Mouse (Mus musculus) layer of hippocampus, adult 11-12 months (tissue): Measurements from ENCODE around the gene Nt5c3b.

Source experiments
- DNase-seq: peaks from one replicate; pipeline ENCODE4 v3.0.0; 2022; ENCODE audit warnings: low spot score

Nt5c3b gene

DNA sequence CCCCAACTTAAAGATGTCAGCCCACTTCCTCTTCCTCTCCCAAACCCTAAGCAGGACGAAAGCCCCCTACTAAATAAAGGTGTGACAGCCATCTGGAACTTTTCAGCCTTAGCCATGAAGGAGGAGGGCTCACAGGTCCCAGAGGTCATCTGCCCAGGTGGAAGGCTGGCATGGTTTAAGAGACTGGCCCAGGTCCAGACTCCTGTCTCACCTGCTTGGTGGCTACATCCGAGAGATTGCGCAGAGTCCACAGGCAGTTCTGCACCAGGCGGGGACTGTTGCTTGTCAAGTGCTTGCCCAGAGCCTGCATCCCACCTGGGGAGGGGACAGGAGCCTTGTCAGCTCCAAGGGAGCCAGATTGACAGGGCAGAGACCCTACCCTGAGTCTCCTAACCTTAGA, 62.3 kb downstream of the Nt5c3b start:
- DNase-seq: no peak

DNA sequence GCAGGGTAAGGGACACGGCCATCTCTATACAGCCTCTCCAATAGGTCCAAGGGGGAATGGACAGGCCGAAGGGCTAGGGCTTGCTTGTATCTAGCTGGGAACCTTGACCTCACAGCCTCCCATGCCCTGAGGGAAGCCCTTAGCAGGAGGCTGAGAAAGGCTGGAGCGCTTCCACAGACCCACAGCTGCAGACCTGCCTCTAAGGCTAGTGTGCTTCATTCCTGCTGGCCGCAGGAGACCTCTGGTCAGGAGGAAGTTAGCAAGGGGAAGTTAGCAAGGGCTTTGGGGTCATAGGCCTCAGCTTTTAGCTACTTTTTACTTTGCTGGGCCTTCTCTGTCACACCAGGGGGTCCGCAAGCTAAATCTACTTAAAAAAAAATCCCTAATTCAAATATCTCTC, 63.2 kb downstream of the Nt5c3b start:
- DNase-seq: no peak

DNA sequence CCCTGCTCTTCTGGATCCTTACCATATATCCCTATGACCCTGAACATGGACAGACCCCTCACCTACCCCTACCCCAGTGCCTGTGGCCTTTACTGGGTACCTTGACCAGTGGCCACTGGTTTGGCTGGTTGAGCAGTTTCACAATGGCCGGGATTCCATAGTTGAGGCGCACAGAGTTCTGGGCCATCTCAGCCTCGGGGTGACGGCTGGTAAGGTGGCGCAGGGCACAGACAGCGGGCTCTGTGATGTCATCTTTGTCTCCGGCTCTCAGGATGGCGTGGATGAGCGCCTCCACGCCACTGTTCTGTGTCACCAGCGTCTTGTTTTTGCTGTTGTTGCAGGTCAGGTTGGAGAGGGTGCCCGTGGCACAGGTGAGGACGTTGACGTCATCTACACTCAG, 63.6 kb downstream of the Nt5c3b start:
- DNase-seq: no peak

DNA sequence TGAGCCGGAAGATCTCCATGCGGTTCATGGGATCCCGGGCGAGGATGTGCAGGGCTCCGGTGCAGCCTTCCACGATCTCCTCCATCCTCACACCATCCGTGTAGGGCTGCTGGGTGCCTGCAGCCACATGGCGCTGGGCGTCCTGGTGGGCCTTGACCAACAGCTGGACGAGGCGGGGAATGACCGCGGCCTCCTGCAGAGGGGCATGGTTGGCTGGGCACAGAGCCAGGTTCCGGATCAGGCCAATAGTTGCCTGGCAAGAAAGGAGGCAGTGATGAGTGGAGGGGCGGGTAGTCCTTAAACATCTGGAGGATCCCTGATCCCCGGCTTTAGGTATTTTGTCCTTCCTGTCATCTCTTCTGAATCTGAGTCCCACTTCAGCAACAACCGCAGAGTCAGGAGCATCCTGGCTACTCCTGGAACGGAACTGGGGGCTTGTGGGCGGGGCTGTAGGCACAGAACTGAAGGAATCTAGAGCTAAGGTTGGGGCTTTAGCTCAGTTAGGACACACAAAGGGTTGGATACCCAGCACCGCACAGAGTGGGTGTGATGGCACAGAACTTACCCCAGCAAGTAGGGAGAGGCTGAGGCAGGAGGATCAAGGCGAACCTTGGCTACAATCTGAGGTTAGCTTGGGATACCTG, 64.7 kb downstream of the Nt5c3b start:
- no peak for DNase-seq

DNA sequence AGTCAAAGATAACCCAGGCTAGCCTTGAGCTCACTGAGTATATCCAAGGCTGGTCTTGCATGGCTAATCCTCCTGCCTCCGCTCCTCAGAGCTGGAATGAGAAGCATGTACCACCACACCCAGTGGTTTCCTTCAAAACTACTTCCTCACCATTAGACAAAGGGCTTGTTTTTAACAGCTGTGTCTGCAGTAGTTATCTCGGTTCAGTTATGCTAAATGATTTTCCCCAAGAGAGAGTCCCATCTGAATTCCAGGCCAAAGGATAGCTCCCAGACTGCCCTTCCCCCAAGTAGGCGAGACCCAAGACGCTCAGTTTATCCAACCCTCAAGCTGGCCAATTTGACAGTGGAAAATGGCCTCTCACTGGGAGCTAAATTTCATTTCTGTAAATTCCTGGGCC, 65.6 kb downstream of the Nt5c3b start:
- DNase-seq: no peak

DNA sequence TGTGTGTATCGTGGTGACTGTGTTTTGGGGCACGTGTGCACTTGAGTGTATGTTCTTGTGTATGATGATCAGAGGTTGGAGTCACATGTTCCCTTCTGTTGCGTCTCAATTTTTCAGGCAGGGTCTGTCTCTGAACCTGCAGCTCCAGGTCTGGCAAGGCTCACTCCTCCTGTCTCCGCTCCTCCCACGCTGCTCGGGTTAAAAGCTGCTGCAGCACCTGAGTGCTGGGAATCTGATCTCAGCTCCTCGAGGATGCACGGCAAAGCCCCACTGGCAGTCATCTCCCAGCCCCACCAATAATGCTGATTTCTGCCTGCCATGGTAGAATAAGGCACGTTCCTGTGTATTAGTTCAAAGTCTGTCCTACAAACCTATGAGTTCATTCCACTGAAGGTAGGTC, 66.5 kb downstream of the Nt5c3b start:
- DNase-seq: no peak
